Mouse (Mus musculus) liver, embryonic 18 days (tissue): ENCODE measurements around the gene Tmbim6. TPM values are rescaled to one million over a fixed set of nuclear protein-coding genes. Genes with fewer than 3 reads are reported as not detected.

Experiments used
- polyA plus RNA-seq: library from polyadenylated mRNA; depleted of rRNA; stranded (reverse); fragments of >200 nt; gene quantifications from 2 replicates; pipeline ENCODE4 v1.2.3, GENCODE M21; 2012; rRNA removed

The Tmbim6 gene
- polyA plus RNA-seq, result 315 and 335 TPM in 2 replicates

GRCm38 (mm10) chr15:99392486-99393385, at the start of gene Tmbim6:
Gene Tmbim6 (plus strand): TSS chr15:99392882.

GRCm38 (mm10) chr15:99370259-99370691, 22.4 kb upstream of the Tmbim6 start, which contains the start of gene Fmnl3:
Gene Fmnl3 (minus strand): TSS chr15:99370482.

GRCm38 (mm10) chr15:99457606-99458401, 65.1 kb downstream of the Tmbim6 start, which contains the start of gene Nckap5l:
Gene Nckap5l (minus strand): TSS chr15:99457748.

Other genes with a start within 250 kb of the Tmbim6 start
- gene Kcnh3, start 168.0 kb upstream of the Tmbim6 start, polyA plus RNA-seq, result 0.17 and 0.20 TPM in 2 replicates
- gene Mcrs1, start 140.9 kb upstream of the Tmbim6 start, polyA plus RNA-seq, result 17.7 and 17.8 TPM in 2 replicates
- 14.0 and 19.0 TPM in 2 replicates for gene Prpf40b, start 97.8 kb upstream of the Tmbim6 start, polyA plus RNA-seq
- 0.01 and 0.06 TPM in 2 replicates for gene Fam186b, start 97.0 kb upstream of the Tmbim6 start, polyA plus RNA-seq
- gene Fmnl3, start 22.4 kb upstream of the Tmbim6 start, polyA plus RNA-seq, result 3.3 and 4.7 TPM in 2 replicates
- gene Nckap5l, start 64.9 kb downstream of the Tmbim6 start, polyA plus RNA-seq, result 0.52 and 0.78 TPM in 2 replicates
- 2.4 and 2.6 TPM in 2 replicates for gene Bcdin3d, start 81.8 kb downstream of the Tmbim6 start, polyA plus RNA-seq
- not detected in 2 replicates for gene Faim2, start 135.3 kb downstream of the Tmbim6 start, polyA plus RNA-seq
- gene Aqp2, start 186.2 kb downstream of the Tmbim6 start, polyA plus RNA-seq, result not detected in 2 replicates
- not detected in 2 replicates for gene Aqp5, start 197.9 kb downstream of the Tmbim6 start, polyA plus RNA-seq
- not detected in 2 replicates for gene Aqp6, start 208.5 kb downstream of the Tmbim6 start, polyA plus RNA-seq